Mouse (Mus musculus): ENCODE results near the gene Neurod1. TPM values are rescaled to one million over a fixed set of nuclear protein-coding genes. Genes with fewer than 3 reads are reported as not detected.

The Neurod1 gene
- polyA plus RNA-seq, 1 experiment from 2014 or later = 23.6 TPM

DNA sequence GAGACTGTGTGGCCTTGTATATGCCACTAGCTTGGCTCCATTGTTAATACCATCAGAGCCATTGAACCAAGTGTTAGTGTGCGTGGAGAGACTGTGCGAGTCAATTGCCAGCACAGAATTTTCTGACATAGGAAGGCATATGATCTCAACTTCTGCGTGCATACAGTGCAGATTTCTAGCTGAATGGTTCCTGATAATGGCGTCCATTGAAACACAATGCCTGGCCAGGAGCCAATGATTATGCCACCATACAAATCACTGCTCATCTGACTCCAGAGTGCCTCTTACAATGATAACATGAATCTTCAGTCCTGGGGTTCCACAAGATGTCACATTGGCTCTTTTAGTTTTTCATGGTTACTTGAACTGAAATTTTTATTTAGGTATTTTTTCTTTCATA is 7.2 kb downstream of the Neurod1 start:
- 42% methylated on average over 4 of the region's 4 CpGs for WGBS
- peak; percentile 44; the same call in 1 of the 2 replicates for ATAC-seq (ENCODE audit: low read depth)
- Histone ChIP-seq H3K4me3 (ENCODE audit: low read depth, low read length) (no peak overlapping the region), H3K27me3 (ENCODE audit: control insufficient read depth, insufficient read depth, low read length) (0 out of 2 replicates have a peak, but pooled peaks cover under 1% of the 10 kb centered on the region), H3K36me3 (ENCODE audit: control insufficient read depth, insufficient read depth, low read length) (no peaks in the 10 kb centered on the region), H3K27ac (ENCODE audit: low read depth, low read length) (no peak overlapping the region), H3K9ac (replicated peaks; ENCODE audit: low read depth, low read length) (no peak overlapping the region), H3K9me3 (ENCODE audit: control insufficient read depth, low read length) (no peaks in the 10 kb centered on the region), H3K4me1 (ENCODE audit: control insufficient read depth, insufficient read depth, low read length) (no peaks in the 10 kb centered on the region), H3K4me2 (ENCODE audit: low read depth, low read length) (no peak overlapping the region)

DNA sequence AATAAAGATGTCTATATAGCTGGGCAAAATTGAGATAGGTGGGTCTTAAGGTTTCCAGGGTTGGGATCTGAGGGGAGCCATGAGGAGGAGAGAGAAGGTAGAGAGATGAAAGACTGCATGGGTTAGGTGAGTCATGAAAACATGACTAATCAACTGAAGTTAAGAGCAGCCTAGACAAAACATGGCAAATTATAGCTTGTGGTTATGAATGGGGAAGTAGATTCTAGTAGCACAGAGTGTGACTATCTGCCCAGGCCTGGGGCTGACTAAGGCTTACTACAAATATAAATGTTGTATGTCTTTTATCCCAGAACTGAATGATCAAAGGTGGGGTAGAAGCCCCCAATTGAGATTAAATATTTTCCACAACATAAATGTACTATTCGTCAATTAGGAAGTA is 9.4 kb downstream of the Neurod1 start:
- H3K9me3 ChIP-seq (ENCODE audit: control insufficient read depth, low read length) = no peaks in the 10 kb centered on the region
- H3K36me3 ChIP-seq (ENCODE audit: control insufficient read depth, insufficient read depth, low read length) = no peaks in the 10 kb centered on the region
- H3K4me1 ChIP-seq (ENCODE audit: control insufficient read depth, insufficient read depth, low read length) = no peaks in the 10 kb centered on the region
- H3K4me2 ChIP-seq (ENCODE audit: low read depth, low read length) = no peak overlapping the region
- no peak overlapping the region for H3K9ac ChIP-seq (replicated peaks; ENCODE audit: low read depth, low read length)
- no peak overlapping the region for H3K4me3 ChIP-seq (ENCODE audit: low read depth, low read length)
- 80% methylated on average over 1 of the region's 1 CpGs for WGBS
- no peaks in the 10 kb centered on the region for H3K27me3 ChIP-seq (ENCODE audit: control insufficient read depth, insufficient read depth, low read length)
- H3K27ac ChIP-seq (ENCODE audit: low read depth, low read length) = no peak overlapping the region
- ATAC-seq (ENCODE audit: low read depth) = no peak

DNA sequence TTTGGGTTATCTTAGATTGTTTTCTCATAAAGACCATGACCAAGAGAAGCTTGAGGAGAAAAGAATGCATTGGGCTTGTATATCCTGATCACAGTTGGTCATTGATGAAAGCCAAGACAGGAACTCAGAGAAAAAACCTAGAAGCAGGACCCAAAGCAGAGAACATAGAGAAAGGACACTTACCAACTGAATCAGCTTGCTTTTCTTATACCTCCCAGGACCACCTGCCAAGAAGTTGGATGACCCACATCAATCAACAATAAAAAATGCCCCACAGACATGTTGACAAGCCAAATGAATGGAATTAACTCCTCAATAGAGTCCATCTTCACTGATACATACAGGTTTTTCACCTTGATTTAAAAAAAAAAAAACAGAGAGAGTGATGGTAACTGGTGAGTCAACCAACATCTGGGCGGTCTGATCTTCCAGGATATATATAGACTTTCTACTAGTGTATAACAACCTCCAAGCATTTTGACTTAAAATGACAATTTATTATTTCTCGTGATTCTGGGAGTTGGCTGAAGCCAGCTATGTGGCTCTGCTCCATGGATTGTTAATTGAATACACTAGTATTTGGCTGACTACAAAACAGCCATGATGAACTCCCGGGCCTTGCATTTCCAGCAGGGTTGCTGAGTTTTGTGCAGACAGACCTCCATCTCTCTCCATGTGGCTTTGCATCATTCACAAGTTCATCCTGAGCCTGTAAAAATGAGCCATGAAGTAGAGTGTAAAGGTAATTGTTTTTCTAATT is 12.5 kb downstream of the Neurod1 start:
- no peak for ATAC-seq (ENCODE audit: low read depth)
- Histone ChIP-seq H3K9ac (replicated peaks; ENCODE audit: low read depth, low read length) (no peak overlapping the region), H3K27ac (ENCODE audit: low read depth, low read length) (no peak overlapping the region), H3K4me2 (ENCODE audit: low read depth, low read length) (no peak overlapping the region), H3K4me3 (ENCODE audit: low read depth, low read length) (no peak overlapping the region), H3K4me1 (ENCODE audit: control insufficient read depth, insufficient read depth, low read length) (no peaks in the 10 kb centered on the region), H3K27me3 (ENCODE audit: control insufficient read depth, insufficient read depth, low read length) (no peaks in the 10 kb centered on the region), H3K36me3 (ENCODE audit: control insufficient read depth, insufficient read depth, low read length) (no peaks in the 10 kb centered on the region), H3K9me3 (ENCODE audit: control insufficient read depth, low read length) (no peaks in the 10 kb centered on the region)
- WGBS = 93% methylated on average over 3 of the region's 3 CpGs

DNA sequence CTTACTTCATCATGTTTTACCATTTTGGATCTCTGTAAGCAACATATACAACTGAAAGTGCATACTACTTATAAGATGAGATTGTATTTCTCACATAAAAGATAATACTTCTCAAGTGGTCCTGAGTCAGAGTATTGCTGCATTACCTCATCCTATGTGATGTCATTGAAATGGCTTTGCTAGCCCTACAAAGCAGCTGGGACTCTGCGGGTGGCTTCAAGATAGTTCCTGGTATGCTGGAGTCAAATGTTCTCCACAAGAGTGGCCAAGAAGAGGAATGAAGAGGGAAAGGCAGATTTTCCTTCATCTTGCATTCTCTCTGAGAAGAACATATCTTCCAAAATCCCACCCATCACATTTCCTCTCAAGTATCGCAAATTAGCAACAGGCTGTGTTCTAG is 13.2 kb downstream of the Neurod1 start:
- no peak overlapping the region for H3K9ac ChIP-seq (replicated peaks; ENCODE audit: low read depth, low read length)
- no peaks in the 10 kb centered on the region for H3K27me3 ChIP-seq (ENCODE audit: control insufficient read depth, insufficient read depth, low read length)
- no peaks in the 10 kb centered on the region for H3K4me1 ChIP-seq (ENCODE audit: control insufficient read depth, insufficient read depth, low read length)
- no peak overlapping the region for H3K27ac ChIP-seq (ENCODE audit: low read depth, low read length)
- ATAC-seq (ENCODE audit: low read depth) = no peak
- H3K9me3 ChIP-seq (ENCODE audit: control insufficient read depth, low read length) = no peaks in the 10 kb centered on the region
- H3K4me3 ChIP-seq (ENCODE audit: low read depth, low read length) = no peak overlapping the region
- no peaks in the 10 kb centered on the region for H3K36me3 ChIP-seq (ENCODE audit: control insufficient read depth, insufficient read depth, low read length)
- 99% methylated on average over 2 of the region's 2 CpGs for WGBS
- no peak overlapping the region for H3K4me2 ChIP-seq (ENCODE audit: low read depth, low read length)

DNA sequence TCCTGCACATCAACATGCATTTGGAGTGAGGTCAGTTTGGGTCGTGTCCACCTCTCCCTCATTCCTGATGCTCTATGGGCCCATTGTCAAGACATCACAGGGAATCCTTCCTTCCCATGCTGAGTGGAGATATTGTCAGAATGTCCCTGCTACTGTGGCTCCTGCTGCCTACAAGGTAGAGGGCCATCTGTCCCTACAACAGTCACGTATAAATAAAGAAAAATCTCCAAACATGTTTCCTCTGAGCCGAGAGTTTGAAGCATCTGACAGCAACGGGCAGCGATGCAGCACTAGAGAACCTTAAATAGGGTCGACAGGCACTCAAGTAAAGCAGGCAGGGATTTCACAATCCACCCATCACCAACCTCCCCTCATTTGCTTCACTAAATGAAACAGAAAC is 13.6 kb downstream of the Neurod1 start:
- no peaks in the 10 kb centered on the region for H3K27me3 ChIP-seq (ENCODE audit: control insufficient read depth, insufficient read depth, low read length)
- H3K4me2 ChIP-seq (ENCODE audit: low read depth, low read length) = no peak overlapping the region
- H3K9ac ChIP-seq (replicated peaks; ENCODE audit: low read depth, low read length) = no peak overlapping the region
- H3K9me3 ChIP-seq (ENCODE audit: control insufficient read depth, low read length) = no peaks in the 10 kb centered on the region
- no peak overlapping the region for H3K4me3 ChIP-seq (ENCODE audit: low read depth, low read length)
- ATAC-seq (ENCODE audit: low read depth) = no peak
- H3K36me3 ChIP-seq (ENCODE audit: control insufficient read depth, insufficient read depth, low read length) = no peaks in the 10 kb centered on the region
- H3K27ac ChIP-seq (ENCODE audit: low read depth, low read length) = no peak overlapping the region
- H3K4me1 ChIP-seq (ENCODE audit: control insufficient read depth, insufficient read depth, low read length) = no peaks in the 10 kb centered on the region
- 81% methylated on average over 6 of the region's 6 CpGs for WGBS

DNA sequence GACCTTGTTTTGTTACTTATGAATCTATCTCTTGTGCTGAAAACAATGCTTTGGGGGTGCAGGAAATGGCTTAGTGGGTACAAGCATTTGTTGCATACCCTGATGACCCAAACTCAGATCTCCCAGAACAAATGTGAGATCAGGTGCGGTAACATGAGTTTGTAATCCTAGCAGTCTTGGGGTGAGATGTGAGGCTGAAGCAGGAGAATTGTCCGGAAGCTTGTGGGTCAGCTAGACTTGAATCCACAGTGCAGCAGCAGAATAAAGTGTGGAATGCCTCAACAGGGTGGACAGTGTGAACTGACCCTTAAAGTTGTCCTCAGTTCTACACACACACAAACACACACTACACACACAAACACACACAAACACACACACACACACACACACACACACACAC is 14.3 kb downstream of the Neurod1 start:
- H3K9ac ChIP-seq (replicated peaks; ENCODE audit: low read depth, low read length) = no peak overlapping the region
- no peak for ATAC-seq (ENCODE audit: low read depth)
- no peak overlapping the region for H3K27ac ChIP-seq (ENCODE audit: low read depth, low read length)
- H3K9me3 ChIP-seq (ENCODE audit: control insufficient read depth, low read length) = no peaks in the 10 kb centered on the region
- H3K4me2 ChIP-seq (ENCODE audit: low read depth, low read length) = no peak overlapping the region
- H3K4me3 ChIP-seq (ENCODE audit: low read depth, low read length) = no peak overlapping the region
- H3K36me3 ChIP-seq (ENCODE audit: control insufficient read depth, insufficient read depth, low read length) = no peaks in the 10 kb centered on the region
- no peaks in the 10 kb centered on the region for H3K27me3 ChIP-seq (ENCODE audit: control insufficient read depth, insufficient read depth, low read length)
- WGBS = 96% methylated on average over 2 of the region's 2 CpGs
- no peaks in the 10 kb centered on the region for H3K4me1 ChIP-seq (ENCODE audit: control insufficient read depth, insufficient read depth, low read length)

DNA sequence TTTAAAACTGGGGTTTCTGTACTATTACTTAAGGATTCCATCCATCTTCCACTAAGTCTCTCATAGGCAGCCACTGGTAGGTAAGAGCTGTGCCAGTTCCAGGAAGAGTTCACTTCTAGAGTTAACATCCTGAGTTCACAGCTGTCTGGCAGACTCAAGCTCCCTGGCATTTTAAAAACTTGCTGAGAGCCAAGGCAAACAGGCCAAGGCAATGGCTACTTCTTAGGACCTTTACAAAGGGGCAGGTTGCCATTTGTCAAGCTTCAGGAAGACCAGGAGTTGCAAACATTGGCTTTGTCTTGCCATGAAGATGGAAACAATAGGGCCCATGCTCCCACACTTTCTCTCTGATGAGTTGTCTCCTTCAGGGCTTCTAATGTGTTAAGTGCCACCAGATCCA is 26.5 kb downstream of the Neurod1 start:
- no peak for ATAC-seq (ENCODE audit: low read depth)
- no peak overlapping the region for H3K27ac ChIP-seq (ENCODE audit: low read depth, low read length)
- H3K4me2 ChIP-seq (ENCODE audit: low read depth, low read length) = no peak overlapping the region
- no peak overlapping the region for H3K4me3 ChIP-seq (ENCODE audit: low read depth, low read length)
- H3K36me3 ChIP-seq (ENCODE audit: control insufficient read depth, insufficient read depth, low read length) = no peaks in the 10 kb centered on the region
- peaks cover 8% of the 10 kb centered on the region for H3K4me1 ChIP-seq (ENCODE audit: control insufficient read depth, insufficient read depth, low read length)
- H3K9me3 ChIP-seq (ENCODE audit: control insufficient read depth, low read length) = no peaks in the 10 kb centered on the region
- H3K9ac ChIP-seq (replicated peaks; ENCODE audit: low read depth, low read length) = no peak overlapping the region
- H3K27me3 ChIP-seq (ENCODE audit: control insufficient read depth, insufficient read depth, low read length) = peaks cover 4% of the 10 kb centered on the region

DNA sequence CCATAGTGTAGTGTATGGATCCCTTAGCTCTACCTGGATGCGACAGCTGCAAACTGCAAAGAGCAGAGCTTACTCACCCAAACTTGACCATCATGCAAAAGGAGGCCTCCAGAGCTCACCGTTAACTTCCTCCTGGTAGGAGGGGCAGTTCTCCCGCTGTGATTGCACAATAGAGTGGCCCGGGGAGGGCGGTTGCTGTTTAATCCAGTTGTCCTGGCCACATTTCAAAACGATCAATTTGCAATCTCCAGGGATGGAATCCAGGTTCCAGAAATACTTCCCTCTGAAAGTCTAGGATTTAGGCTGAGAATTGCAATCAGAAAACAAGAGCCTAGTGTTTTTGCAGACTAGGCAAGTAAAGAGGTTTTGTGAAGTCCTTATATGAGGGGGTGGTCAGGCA is 26.9 kb downstream of the Neurod1 start:
- Histone ChIP-seq H3K27ac (ENCODE audit: low read depth, low read length) (no peak overlapping the region), H3K9ac (replicated peaks; ENCODE audit: low read depth, low read length) (no peak overlapping the region), H3K27me3 (ENCODE audit: control insufficient read depth, insufficient read depth, low read length) (peaks cover 4% of the 10 kb centered on the region), H3K4me1 (ENCODE audit: control insufficient read depth, insufficient read depth, low read length) (peaks cover 8% of the 10 kb centered on the region), H3K4me3 (ENCODE audit: low read depth, low read length) (no peak overlapping the region), H3K9me3 (ENCODE audit: control insufficient read depth, low read length) (no peaks in the 10 kb centered on the region), H3K4me2 (ENCODE audit: low read depth, low read length) (no peak overlapping the region), H3K36me3 (ENCODE audit: control insufficient read depth, insufficient read depth, low read length) (no peaks in the 10 kb centered on the region)
- no peak for ATAC-seq (ENCODE audit: low read depth)
- WGBS = 5% methylated on average over 6 of the region's 6 CpGs

DNA sequence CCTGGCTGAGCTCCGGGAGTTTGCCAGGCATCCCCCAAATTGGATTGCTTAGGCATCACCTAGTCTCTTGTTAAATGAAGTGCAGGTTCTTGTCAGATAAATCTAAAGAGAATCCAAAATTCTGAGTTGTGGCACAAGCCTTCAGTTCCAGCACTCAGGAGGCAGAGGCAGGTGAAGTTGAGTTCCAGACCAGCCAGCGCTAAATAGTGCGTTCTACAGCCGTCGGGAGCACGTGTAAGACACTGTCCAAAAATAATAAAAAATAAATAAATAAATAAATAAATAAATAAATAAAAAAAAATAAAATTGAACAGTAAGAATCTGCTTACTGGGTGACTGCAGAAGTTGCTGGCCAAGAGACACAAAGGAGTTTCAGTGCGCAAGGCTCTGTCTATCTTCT is 27.4 kb downstream of the Neurod1 start:
- WGBS = 14% methylated on average over 7 of the region's 7 CpGs
- 0 out of 2 replicates have a peak, but pooled peaks have one; percentile 31 for ATAC-seq (ENCODE audit: low read depth)
- Histone ChIP-seq H3K4me3 (ENCODE audit: low read depth, low read length) (peak overlapping the region; percentile 35), H3K36me3 (ENCODE audit: control insufficient read depth, insufficient read depth, low read length) (no peaks in the 10 kb centered on the region), H3K27me3 (ENCODE audit: control insufficient read depth, insufficient read depth, low read length) (peaks cover 4% of the 10 kb centered on the region), H3K4me1 (ENCODE audit: control insufficient read depth, insufficient read depth, low read length) (peaks cover 8% of the 10 kb centered on the region), H3K9me3 (ENCODE audit: control insufficient read depth, low read length) (no peaks in the 10 kb centered on the region), H3K27ac (ENCODE audit: low read depth, low read length) (no peak overlapping the region), H3K9ac (replicated peaks; ENCODE audit: low read depth, low read length) (0 out of 2 replicates have a peak overlapping the region, but pooled peaks have one; percentile 16), H3K4me2 (ENCODE audit: low read depth, low read length) (peak overlapping the region; percentile 80)

All from neural tube, embryonic 14.5 days (tissue).